Mouse (Mus musculus) thymus, adult 2 months (tissue): Measurements from ENCODE around the gene Trpm4. TPM values are rescaled to one million over a fixed set of nuclear protein-coding genes. Genes with fewer than 3 reads are reported as not detected.

Experiments
- DNase-seq: peaks from one replicate; pipeline ENCODE4 v3.0.0; 2021
- H3K27ac ChIP-seq: fragments of 200-500 bp; 2 replicates; pipeline ENCODE4 v1.5.1; 2012; ENCODE audit warnings: low read length, control low read depth; ENCODE audit not compliant: control insufficient read depth, insufficient read depth
- H3K27me3 ChIP-seq: fragments of 200-500 bp; 2 replicates; pipeline ENCODE4 v1.6.1; 2012; ENCODE audit warnings: mild to moderate bottlenecking, low read length, moderate library complexity, mixed read lengths; ENCODE audit not compliant: control insufficient read depth, insufficient read depth
- H3K36me3 ChIP-seq: fragments of 200-500 bp; 2 replicates; pipeline ENCODE4 v1.6.1; 2012; ENCODE audit warnings: mild to moderate bottlenecking, low read length, moderate library complexity; ENCODE audit not compliant: control insufficient read depth, insufficient read depth
- H3K4me1 ChIP-seq: fragments of 200-500 bp; replicated peaks from 2 replicates; pipeline ENCODE4 v1.6.1; 2012; ENCODE audit warnings: low read length; ENCODE audit not compliant: control insufficient read depth, insufficient read depth
- H3K4me3 ChIP-seq: fragments of 200-500 bp; 2 replicates; pipeline ENCODE4 v1.5.1; 2012; ENCODE audit warnings: mild to moderate bottlenecking, low read length, control low read depth, moderate library complexity; ENCODE audit not compliant: control insufficient read depth, insufficient read depth
- CTCF ChIP-seq: fragments of 200-500 bp; IDR thresholded peaks from 2 replicates; pipeline ENCODE4 v1.5.1; 2012; ENCODE audit warnings: mild to moderate bottlenecking, control low read depth, low read length, moderate library complexity, borderline replicate concordance; ENCODE audit not compliant: control insufficient read depth, poor library complexity, insufficient read depth; ENCODE audit errors: extremely low read depth
- POLR2A ChIP-seq: fragments of 200-500 bp; IDR thresholded peaks from 2 replicates; pipeline ENCODE4 v1.6.1; 2012; ENCODE audit warnings: mild to moderate bottlenecking, low read length, control low read depth, moderate library complexity; ENCODE audit not compliant: control insufficient read depth, poor library complexity, insufficient read depth; ENCODE audit errors: extremely low read depth
- WGBS: fragments of 180-500 bp; shearing (Covaris S2); methylation state at CpG from one replicate; pipeline ENCODE4 v1.1.7; 2018; 5-methylcytosine and 5-hydroxymethylcytosine counted together
- polyA plus RNA-seq: library from polyadenylated mRNA; depleted of rRNA; stranded (reverse); fragments of >200 nt; gene quantifications from 2 replicates; pipeline ENCODE4 v1.2.3, GENCODE M21; 2012

The Trpm4 gene
- polyA plus RNA-seq, 1 experiment = 12.1 TPM

GRCm38 (mm10) chr7:45277136-45277760, 56.3 kb downstream of the Trpm4 start, which contains the start of gene Slc6a21:
Gene Slc6a21 (plus strand): TSS chr7:45277513.
- Histone ChIP-seq H3K4me1 (peaks cover 10% of the 10 kb centered on the region), H3K36me3 (no peaks in the 10 kb centered on the region), H3K27me3 (no peaks in the 10 kb centered on the region), H3K27ac (no peak within 1 kb of the TSS), H3K4me3 (peak within 1 kb of the TSS; percentile 23)
- DNase-seq = peak; percentile 77
- TF ChIP-seq CTCF = peak; percentile 96
- no peak for TF ChIP-seq POLR2A
- 7% methylated on average over 44 of the region's 44 CpGs for WGBS

GRCm38 (mm10) chr7:45273672-45274071, 59.9 kb downstream of the Trpm4 start:
- Histone ChIP-seq H3K4me3 (no peak overlapping the region), H3K27me3 (no peaks in the 10 kb centered on the region), H3K27ac (no peak overlapping the region), H3K36me3 (no peaks in the 10 kb centered on the region), H3K4me1 (peaks cover 10% of the 10 kb centered on the region)
- TF ChIP-seq CTCF (no peak), POLR2A (no peak)
- 91% methylated on average over 8 of the region's 8 CpGs for WGBS
- no peak for DNase-seq

DNA sequence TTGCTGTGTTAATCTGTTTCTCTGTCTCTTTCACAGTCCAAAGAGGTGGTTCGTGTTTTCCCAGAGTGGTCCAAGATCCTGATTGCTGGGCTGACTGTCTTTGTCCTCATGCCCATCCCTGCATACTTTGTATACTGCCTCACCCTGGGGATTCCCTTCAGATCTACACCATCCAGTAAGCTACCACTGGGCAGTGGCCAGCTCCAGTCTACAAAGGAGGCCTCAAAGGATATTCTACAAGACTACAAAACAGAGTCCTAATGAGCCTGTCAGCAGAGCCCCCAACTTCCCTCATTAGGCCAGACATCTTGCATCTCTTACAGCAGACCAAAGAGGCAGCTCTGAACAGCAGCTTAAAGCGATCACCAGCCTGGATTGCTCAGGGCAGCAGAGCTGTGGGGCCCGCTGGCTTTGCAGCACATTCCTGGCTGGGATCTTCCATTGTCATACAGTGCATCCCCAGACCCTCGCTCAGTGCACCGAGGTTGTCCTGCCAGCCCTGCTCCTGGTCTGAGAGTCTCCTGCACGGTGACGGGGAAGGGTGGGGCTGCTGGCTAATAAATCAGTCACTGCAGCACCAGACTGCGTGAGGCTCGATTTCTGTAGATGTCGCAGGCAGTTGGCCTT, 60.7 kb downstream of the Trpm4 start:
- no peak for DNase-seq
- 86% methylated on average over 10 of the region's 10 CpGs for WGBS
- H3K4me1 ChIP-seq = peaks cover 10% of the 10 kb centered on the region
- no peak overlapping the region for H3K4me3 ChIP-seq
- TF ChIP-seq CTCF = no peak
- TF ChIP-seq POLR2A = no peak
- no peaks in the 10 kb centered on the region for H3K27me3 ChIP-seq
- H3K27ac ChIP-seq = no peak overlapping the region
- no peaks in the 10 kb centered on the region for H3K36me3 ChIP-seq

GRCm38 (mm10) chr7:45265518-45265917, 68.1 kb downstream of the Trpm4 start:
- Histone ChIP-seq H3K4me1 (no peaks in the 10 kb centered on the region), H3K36me3 (no peaks in the 10 kb centered on the region), H3K4me3 (no peak overlapping the region), H3K27ac (no peak overlapping the region), H3K27me3 (no peaks in the 10 kb centered on the region)
- no peak for DNase-seq
- WGBS = 91% methylated on average over 1 of the region's 1 CpGs
- TF ChIP-seq POLR2A (no peak), CTCF (no peak)

DNA sequence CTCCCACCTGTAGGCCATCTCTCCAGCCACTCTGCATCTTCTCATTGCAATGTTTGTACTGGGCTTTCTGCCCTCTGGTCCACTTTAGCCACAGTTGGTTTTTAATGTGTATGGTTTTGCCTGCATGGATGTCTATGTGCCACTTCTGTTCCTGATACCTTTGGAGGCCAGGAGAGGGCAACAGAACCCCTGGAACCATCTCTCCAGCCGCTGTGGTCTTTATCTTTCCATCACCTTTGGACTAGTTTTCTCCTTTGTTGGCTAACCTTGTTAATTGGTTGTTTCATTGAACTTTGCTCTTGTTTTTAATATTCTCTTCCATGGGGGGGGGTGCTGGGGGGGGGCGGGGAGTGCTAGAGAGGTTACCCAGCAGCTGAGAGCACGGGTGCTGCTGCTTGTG, 69.2 kb downstream of the Trpm4 start:
- H3K27me3 ChIP-seq = no peaks in the 10 kb centered on the region
- H3K4me3 ChIP-seq = no peak overlapping the region
- no peak for DNase-seq
- no peak overlapping the region for H3K27ac ChIP-seq
- 87% methylated on average over 3 of the region's 3 CpGs for WGBS
- no peak for TF ChIP-seq POLR2A
- no peak for TF ChIP-seq CTCF
- H3K4me1 ChIP-seq = no peaks in the 10 kb centered on the region
- no peaks in the 10 kb centered on the region for H3K36me3 ChIP-seq

DNA sequence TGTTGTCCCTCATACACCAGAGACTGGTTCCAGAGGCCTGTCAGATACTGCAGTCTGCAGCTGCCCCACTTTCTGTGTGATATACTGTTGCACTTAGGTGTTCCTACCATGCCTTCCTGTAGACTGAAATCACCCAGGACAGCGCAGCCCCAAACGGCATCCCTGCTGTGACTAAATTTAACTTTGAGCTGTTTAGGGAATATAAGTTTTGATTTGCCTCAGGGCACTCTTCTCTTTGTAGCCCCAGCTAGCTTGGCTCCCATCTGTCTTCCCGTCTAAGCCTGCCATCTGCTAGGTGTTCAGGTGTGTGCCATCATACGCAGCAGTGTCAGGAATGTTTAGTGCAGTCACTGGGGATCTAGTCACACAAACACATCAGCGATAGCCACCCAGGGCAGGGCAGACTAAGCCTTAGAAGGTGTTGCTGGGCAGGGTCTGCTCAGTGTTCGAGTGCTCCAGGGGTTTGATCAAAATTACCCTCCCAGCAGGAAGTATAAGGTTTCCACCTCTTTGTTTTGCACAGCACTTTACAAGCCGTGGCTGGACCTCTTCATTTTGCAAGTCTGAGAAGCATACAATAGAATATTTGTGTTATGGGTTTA, 70.5 kb downstream of the Trpm4 start:
- no peaks in the 10 kb centered on the region for H3K27me3 ChIP-seq
- H3K4me3 ChIP-seq = no peak overlapping the region
- WGBS = 88% methylated on average over 7 of the region's 7 CpGs
- H3K4me1 ChIP-seq = no peaks in the 10 kb centered on the region
- no peak for DNase-seq
- H3K27ac ChIP-seq = no peak overlapping the region
- H3K36me3 ChIP-seq = no peaks in the 10 kb centered on the region
- no peak for TF ChIP-seq CTCF
- TF ChIP-seq POLR2A = no peak
